Mouse (Mus musculus) layer of hippocampus, postnatal 14 days (tissue): Measurements from ENCODE around the gene Mgst3. TPM values are rescaled to one million over a fixed set of nuclear protein-coding genes. Genes with fewer than 3 reads are reported as not detected.
A peak's percentile ranks its signal among the peaks of the same experiment; 100 is the strongest.

Source experiments
- DNase-seq, 2 experiments: peaks; one replicate each; pipeline ENCODE4 v3.0.0; 2021 to 2022; ENCODE audit warnings: low spot score in 2 of 2, mixed read lengths in 1 of 2
- long read RNA-seq, 2 experiments: library from polyadenylated mRNA; stranded (forward); transcript quantifications; one replicate each; pipeline ENCODE4 v2.0.0; 2021
- total RNA-seq, 2 experiments: library from RNA; stranded (reverse); gene quantifications; 2 replicates each; pipeline ENCODE4 v1.2.3; 2021

Mgst3 gene
- 100 to 1,000 TPM; 113 to 115 TPM for total RNA-seq
- long read RNA-seq, experiment 1, transcript Mgst3-201 (6 exons, 1,097 nt) = major isoform, 141 of 148 reads
- long read RNA-seq, experiment 1, partial matches to known transcripts = 5 of 148 reads
- long read RNA-seq, experiment 1, other reads (novel, unspliced or antisense) = 2 of 148 reads
- long read RNA-seq, experiment 2, transcript Mgst3-201 (6 exons, 1,097 nt) = major isoform, 283 of 303 reads
- long read RNA-seq, experiment 2, partial matches to known transcripts = 12 of 303 reads
- long read RNA-seq, experiment 2, other reads (novel, unspliced or antisense) = 8 of 303 reads

GRCm38 (mm10) chr1:167393683-167394492, at the start of gene Mgst3:
Gene Mgst3 (minus strand): TSS chr1:167393841.
- DNase-seq = peak; percentile 95 to 97

DNA sequence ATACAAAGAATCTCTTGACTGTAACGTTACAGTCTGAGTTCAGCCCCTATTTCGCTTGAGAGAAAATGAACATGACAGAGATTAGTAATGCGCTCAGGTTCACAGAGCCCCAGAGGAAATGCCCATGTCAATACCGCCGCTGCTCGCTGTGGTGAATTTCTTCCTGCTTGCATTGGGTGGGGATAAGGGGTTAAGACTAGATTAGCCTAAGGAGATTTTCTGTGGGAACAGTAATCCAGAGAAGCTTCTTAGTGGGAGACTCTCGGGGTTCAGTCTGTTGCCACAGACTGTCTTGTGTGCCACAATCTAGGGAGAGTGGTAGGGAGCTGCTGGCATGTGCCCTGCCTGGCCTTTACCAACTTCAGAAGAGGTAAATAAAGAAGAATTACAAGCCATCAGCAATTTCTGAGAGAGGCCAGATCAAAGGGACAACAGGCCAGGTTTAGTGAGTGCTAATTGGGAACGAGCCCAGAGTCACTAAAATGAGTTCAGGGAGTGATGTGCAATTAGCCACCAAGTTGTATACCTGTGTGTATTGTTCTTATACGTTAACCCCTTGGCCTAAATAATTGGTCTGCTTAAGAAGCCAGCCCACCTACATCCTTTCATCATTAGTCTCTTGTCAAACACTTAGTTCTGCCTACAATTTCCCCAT, 44.7 kb upstream of the Mgst3 start:
- DNase-seq = no peak

DNA sequence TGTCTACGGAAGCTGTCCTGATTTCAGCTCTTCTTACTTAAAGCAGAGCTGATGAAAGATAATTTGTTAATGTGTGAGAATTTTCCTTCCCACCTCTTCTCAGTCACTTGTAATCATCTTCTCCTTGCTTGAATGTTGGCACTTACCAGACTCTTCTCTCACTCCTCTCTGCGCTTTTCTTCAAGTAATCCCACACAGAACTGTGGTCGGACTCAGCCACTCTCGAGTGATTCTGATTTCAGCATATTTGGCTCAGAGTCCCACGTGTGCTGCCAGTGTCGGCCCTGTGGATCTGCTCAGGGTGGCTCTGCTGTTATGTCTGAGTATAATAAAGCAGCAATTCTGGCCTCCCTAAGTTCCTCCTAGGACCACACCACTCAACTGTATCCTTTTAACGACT, 43.5 kb upstream of the Mgst3 start:
- no peak for DNase-seq

- no peak for DNase-seq
These were observed 42.7 kb upstream of the Mgst3 start for GRCm38 (mm10) chr1:167436186-167436975.

GRCm38 (mm10) chr1:167434931-167435330, 41.3 kb upstream of the Mgst3 start:
- no peak for DNase-seq

DNA sequence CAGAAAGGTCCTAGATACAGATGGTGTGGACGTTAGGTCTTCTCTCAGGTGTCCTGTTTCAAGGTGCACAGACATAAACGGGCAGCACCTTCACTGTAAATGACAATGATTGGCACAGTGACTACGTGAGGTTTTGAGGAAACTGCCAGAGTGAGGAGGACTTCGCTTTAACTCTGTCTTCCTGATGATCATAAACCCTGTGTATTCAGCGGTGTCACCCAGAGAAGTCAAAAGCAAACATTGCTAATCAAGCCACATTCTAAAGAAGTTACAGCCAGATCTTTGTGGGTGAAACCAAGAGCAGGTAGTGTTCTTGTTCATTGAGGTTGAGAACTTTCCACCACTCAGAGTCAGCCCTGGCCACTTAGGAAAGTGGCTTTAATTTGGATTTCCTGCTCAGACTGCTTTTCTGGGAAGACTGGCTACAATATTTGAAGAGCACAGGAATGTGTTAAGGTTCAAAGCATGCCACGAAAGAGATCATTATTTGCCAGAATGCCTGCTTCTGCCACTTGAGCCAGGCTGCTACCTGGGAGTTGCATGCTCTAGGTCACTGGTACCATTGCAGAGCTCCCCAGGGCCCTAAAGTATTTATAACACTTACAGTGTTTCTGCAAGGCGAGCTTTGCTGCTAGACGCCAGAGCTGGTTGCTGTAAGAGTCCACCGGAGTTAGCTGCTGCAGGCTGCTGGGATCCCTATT, 37.5 kb upstream of the Mgst3 start:
- no peak for DNase-seq

GRCm38 (mm10) chr1:167426681-167427080, 33.0 kb upstream of the Mgst3 start:
- DNase-seq = no peak

- no peak for DNase-seq
These were observed 31.9 kb upstream of the Mgst3 start for GRCm38 (mm10) chr1:167425572-167425971.

DNA sequence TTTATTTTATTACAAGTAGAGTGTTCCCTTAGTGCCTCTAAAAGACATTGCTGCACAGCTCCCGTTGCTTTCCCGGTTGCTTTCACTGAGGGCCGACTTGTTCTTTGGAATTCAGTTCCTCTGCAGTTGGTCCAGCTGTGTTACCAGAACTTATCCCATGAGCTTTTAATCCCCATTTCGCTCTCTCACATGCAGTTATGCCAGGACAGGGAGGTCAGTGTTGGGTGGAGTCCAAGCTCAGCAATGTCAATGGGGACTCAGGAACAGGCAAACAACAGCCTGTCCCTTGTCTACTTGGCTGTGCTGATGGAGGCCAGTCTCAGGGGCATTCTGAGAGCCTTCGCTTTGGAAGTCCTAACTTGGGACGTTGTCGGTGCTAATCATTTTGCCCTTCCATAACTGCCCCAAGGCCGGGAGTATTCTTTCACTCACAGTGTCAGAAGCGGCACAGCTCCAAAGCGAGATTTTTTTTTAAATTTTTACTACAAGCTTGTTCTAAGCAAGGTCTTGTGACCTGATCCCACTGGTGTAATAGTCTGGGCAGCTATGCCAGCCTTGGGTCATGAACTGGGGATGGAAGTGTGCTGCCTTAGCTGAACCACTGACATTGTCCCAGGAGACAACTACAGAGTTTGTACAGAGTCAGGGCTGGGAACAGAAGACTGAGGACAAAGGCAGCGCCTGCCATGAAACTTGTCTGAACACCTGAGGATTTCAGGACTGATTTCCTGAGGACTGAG, 29.0 kb upstream of the Mgst3 start:
- no peak for DNase-seq

DNA sequence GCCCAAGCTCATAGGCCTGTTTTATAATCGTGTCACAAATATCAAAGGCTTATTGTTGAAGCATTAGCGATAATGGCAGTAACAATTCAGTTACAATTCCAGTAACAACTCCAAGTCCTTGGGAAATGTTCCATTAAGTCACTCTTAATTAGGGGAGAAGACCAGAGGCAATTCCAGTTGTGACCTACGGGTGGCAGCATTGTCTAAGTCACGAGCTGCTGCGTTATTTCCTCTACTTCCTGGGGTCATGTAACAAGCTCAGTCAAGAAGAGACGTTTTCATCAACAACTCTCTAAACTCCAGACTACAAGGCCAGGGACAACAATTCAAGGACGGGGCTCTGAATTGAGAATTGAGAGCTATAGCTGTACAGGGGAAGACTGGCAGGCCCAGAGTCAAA, 21.2 kb upstream of the Mgst3 start:
- peak; percentile 78 to 81 for DNase-seq

GRCm38 (mm10) chr1:167411991-167412715, 18.5 kb upstream of the Mgst3 start:
- no peak for DNase-seq

- no peak for DNase-seq
These were observed 16.0 kb upstream of the Mgst3 start for GRCm38 (mm10) chr1:167409601-167410000.

DNA sequence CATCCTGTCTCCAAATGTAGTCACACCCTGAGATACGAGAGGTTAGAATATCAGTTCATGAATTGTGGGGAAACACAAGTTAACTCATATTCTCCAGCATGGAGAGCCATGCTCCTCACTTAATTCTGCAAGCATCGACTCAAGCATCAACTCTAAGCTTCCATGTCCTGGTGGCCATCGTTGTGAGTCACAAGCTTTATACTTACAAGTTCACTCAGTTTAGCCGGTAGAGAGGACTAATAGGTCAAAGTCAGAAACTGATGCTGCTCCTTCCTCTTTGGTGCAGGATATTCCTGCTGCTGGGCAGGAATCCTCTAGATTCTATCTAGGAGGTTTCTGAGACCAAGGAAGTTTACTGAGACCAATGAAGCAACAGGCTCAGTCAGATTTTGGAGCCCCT, 11.6 kb upstream of the Mgst3 start:
- no peak for DNase-seq

- DNase-seq = no peak
These were observed 360 bp downstream of the Mgst3 start for GRCm38 (mm10) chr1:167393281-167393680.

DNA sequence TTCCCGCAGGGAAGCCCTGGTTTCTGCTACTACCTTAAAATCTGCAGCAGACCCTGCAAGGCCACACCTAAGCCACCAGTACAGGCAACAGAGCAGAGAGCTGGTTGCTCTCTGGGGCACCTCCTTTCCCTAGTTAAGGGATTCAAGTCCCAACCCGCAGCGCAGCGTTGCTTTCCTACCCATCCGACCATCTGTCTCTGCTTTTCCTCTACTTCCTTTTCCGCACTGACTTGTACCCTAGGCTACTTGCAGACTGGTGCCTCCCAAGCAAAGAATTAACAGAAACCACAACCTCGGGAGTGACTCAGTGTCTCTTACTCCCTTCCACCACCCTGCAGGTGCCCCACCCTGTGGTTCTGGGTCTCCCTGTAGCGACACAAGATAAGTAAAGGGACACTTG, 954 bp downstream of the Mgst3 start:
- peak in 1 of 2 experiments; percentile 19 for DNase-seq

GRCm38 (mm10) chr1:167392031-167392640, 1.5 kb downstream of the Mgst3 start:
- DNase-seq = no peak

DNA sequence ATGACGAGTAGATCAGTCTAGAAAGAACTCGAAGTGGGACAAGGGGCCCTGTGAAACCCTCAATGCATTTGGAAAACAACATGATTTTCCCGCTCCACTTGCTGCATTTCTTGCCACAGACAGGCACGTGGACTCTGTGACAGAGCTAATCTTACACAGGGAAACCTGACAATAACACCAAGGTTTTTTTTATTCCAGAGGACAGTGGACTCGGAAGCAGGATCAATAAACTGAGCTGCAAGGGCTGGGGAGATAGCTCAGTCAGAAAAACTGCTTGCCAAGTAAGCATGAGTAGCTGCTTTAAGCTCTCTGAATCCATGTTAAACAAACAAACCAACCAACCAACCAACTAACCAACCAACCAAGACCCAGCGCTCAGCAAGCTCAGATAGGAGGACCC, 2.4 kb downstream of the Mgst3 start:
- DNase-seq = no peak

GRCm38 (mm10) chr1:167390381-167390780, 3.3 kb downstream of the Mgst3 start:
- no peak for DNase-seq

- DNase-seq = no peak
These were observed 4.1 kb downstream of the Mgst3 start for GRCm38 (mm10) chr1:167389584-167389983.
